Mouse (Mus musculus): ENCODE results near the gene Ankrd13a.

Gene Ankrd13a

GRCm38 (mm10) chr5:114801049-114801448, 26.6 kb downstream of the Ankrd13a start:
- DNase-seq (ENCODE audit: low read depth), result no peak

- DNase-seq (ENCODE audit: low read depth), result no peak
Measured at GRCm38 (mm10) chr5:114801841-114802240, 27.4 kb downstream of the Ankrd13a start.

- no peak for DNase-seq (ENCODE audit: low read depth)
Measured at GRCm38 (mm10) chr5:114803231-114803630, 28.8 kb downstream of the Ankrd13a start.

GRCm38 (mm10) chr5:114804335-114804734, 29.9 kb downstream of the Ankrd13a start:
- no peak for DNase-seq (ENCODE audit: low read depth)

GRCm38 (mm10) chr5:114804958-114805357, 30.5 kb downstream of the Ankrd13a start:
- peak; percentile 30 for DNase-seq (ENCODE audit: low read depth)

- peak; percentile 82 for DNase-seq (ENCODE audit: low read depth)
Measured at GRCm38 (mm10) chr5:114805436-114806350, 31.2 kb downstream of the Ankrd13a start.

GRCm38 (mm10) chr5:114806636-114807035, 32.2 kb downstream of the Ankrd13a start:
- DNase-seq (ENCODE audit: low read depth), result no peak

GRCm38 (mm10) chr5:114807063-114807462, 32.6 kb downstream of the Ankrd13a start:
- DNase-seq (ENCODE audit: low read depth), result no peak

GRCm38 (mm10) chr5:114807468-114807867, 33.0 kb downstream of the Ankrd13a start:
- no peak for DNase-seq (ENCODE audit: low read depth)

- no peak for DNase-seq (ENCODE audit: low read depth)
Measured at GRCm38 (mm10) chr5:114807893-114808292, 33.4 kb downstream of the Ankrd13a start.

GRCm38 (mm10) chr5:114808385-114808784, 33.9 kb downstream of the Ankrd13a start:
- DNase-seq (ENCODE audit: low read depth), result no peak

GRCm38 (mm10) chr5:114809181-114809756, 34.8 kb downstream of the Ankrd13a start:
- no peak for DNase-seq (ENCODE audit: low read depth)

- no peak for DNase-seq (ENCODE audit: low read depth)
Measured at GRCm38 (mm10) chr5:114809826-114810225, 35.3 kb downstream of the Ankrd13a start.

- peak; percentile 90 for DNase-seq (ENCODE audit: low read depth)
Measured at GRCm38 (mm10) chr5:114813525-114814181, 39.2 kb downstream of the Ankrd13a start.

- no peak for DNase-seq (ENCODE audit: low read depth)
Measured at GRCm38 (mm10) chr5:114816599-114816998, 42.1 kb downstream of the Ankrd13a start.

GRCm38 (mm10) chr5:114818124-114818523, 43.6 kb downstream of the Ankrd13a start:
- DNase-seq (ENCODE audit: low read depth), result no peak

GRCm38 (mm10) chr5:114822796-114823688, 48.6 kb downstream of the Ankrd13a start, which contains the start of gene 1500011B03Rik:
Gene 1500011B03Rik (minus strand): TSS chr5:114823468.
- peak; percentile 80 for DNase-seq (ENCODE audit: low read depth)

GRCm38 (mm10) chr5:114824197-114824596, 49.7 kb downstream of the Ankrd13a start:
- DNase-seq (ENCODE audit: low read depth), result peak; percentile 90

- peak; percentile 96 for DNase-seq (ENCODE audit: low read depth)
Measured at GRCm38 (mm10) chr5:114825978-114826691, 51.7 kb downstream of the Ankrd13a start.

- DNase-seq (ENCODE audit: low read depth), result no peak
Measured at GRCm38 (mm10) chr5:114827427-114827826, 53.0 kb downstream of the Ankrd13a start.

GRCm38 (mm10) chr5:114829740-114830139, 55.3 kb downstream of the Ankrd13a start:
- DNase-seq (ENCODE audit: low read depth), result no peak
